Mouse (Mus musculus): ENCODE measurements around the gene Lnx1. TPM values are rescaled to one million over a fixed set of nuclear protein-coding genes. Genes with fewer than 3 reads are reported as not detected.

Gene Lnx1
- polyA plus RNA-seq, 1 experiment = 7.4 TPM

GRCm38 (mm10) chr5:74733885-74734558 is 31.3 kb upstream of the Lnx1 start:
- Histone ChIP-seq H3K9ac (ENCODE audit: low read depth, poor library complexity, severe bottlenecking) (no peak overlapping the region), H3K4me3 (ENCODE audit: low read depth, low read length) (no peak overlapping the region), H3K27ac (ENCODE audit: insufficient read depth, low read length) (peak overlapping the region; percentile 57; the same call in 1 of the 2 replicates), H3K9me3 (replicated peaks; ENCODE audit: control insufficient read depth, insufficient read depth, low read length, poor library complexity, severe bottlenecking) (no peaks in the 10 kb centered on the region), H3K27me3 (ENCODE audit: control insufficient read depth, insufficient read depth, low read length, poor library complexity, severe bottlenecking) (no peaks in the 10 kb centered on the region), H3K36me3 (ENCODE audit: control insufficient read depth, insufficient read depth, low read length, poor library complexity, severe bottlenecking) (no peaks in the 10 kb centered on the region), H3K4me1 (ENCODE audit: control insufficient read depth, insufficient read depth, low read length) (peaks cover 7% of the 10 kb centered on the region)
- TF ChIP-seq EP300 (IDR thresholded peaks at IDR 0.05; ENCODE audit: insufficient read depth, low read depth, low read length) = peak; percentile 73
- TF ChIP-seq POLR2A (IDR thresholded peaks at IDR 0.05; ENCODE audit: insufficient read depth, low read length) = no peak
- no peak for TF ChIP-seq CTCF (IDR thresholded peaks at IDR 0.05; ENCODE audit: low read depth, low read length)

GRCm38 (mm10) chr5:74732613-74733012 is 29.9 kb upstream of the Lnx1 start:
- H3K4me1 ChIP-seq (ENCODE audit: control insufficient read depth, insufficient read depth, low read length) = peaks cover 3% of the 10 kb centered on the region
- no peaks in the 10 kb centered on the region for H3K9me3 ChIP-seq (replicated peaks; ENCODE audit: control insufficient read depth, insufficient read depth, low read length, poor library complexity, severe bottlenecking)
- no peak overlapping the region for H3K27ac ChIP-seq (ENCODE audit: insufficient read depth, low read length)
- no peaks in the 10 kb centered on the region for H3K36me3 ChIP-seq (ENCODE audit: control insufficient read depth, insufficient read depth, low read length, poor library complexity, severe bottlenecking)
- no peak overlapping the region for H3K9ac ChIP-seq (ENCODE audit: low read depth, poor library complexity, severe bottlenecking)
- H3K4me3 ChIP-seq (ENCODE audit: low read depth, low read length) = no peak overlapping the region
- no peaks in the 10 kb centered on the region for H3K27me3 ChIP-seq (ENCODE audit: control insufficient read depth, insufficient read depth, low read length, poor library complexity, severe bottlenecking)
- TF ChIP-seq EP300 (IDR thresholded peaks at IDR 0.05; ENCODE audit: insufficient read depth, low read depth, low read length) (no peak), CTCF (IDR thresholded peaks at IDR 0.05; ENCODE audit: low read depth, low read length) (no peak), POLR2A (IDR thresholded peaks at IDR 0.05; ENCODE audit: insufficient read depth, low read length) (no peak)

GRCm38 (mm10) chr5:74730601-74731000 is 27.9 kb upstream of the Lnx1 start:
- Histone ChIP-seq H3K4me1 (ENCODE audit: control insufficient read depth, insufficient read depth, low read length) (peaks cover 3% of the 10 kb centered on the region), H3K9ac (ENCODE audit: low read depth, poor library complexity, severe bottlenecking) (no peak overlapping the region), H3K36me3 (ENCODE audit: control insufficient read depth, insufficient read depth, low read length, poor library complexity, severe bottlenecking) (no peaks in the 10 kb centered on the region), H3K9me3 (replicated peaks; ENCODE audit: control insufficient read depth, insufficient read depth, low read length, poor library complexity, severe bottlenecking) (no peaks in the 10 kb centered on the region), H3K4me3 (ENCODE audit: low read depth, low read length) (no peak overlapping the region), H3K27me3 (ENCODE audit: control insufficient read depth, insufficient read depth, low read length, poor library complexity, severe bottlenecking) (no peaks in the 10 kb centered on the region), H3K27ac (ENCODE audit: insufficient read depth, low read length) (no peak overlapping the region)
- TF ChIP-seq EP300 (IDR thresholded peaks at IDR 0.05; ENCODE audit: insufficient read depth, low read depth, low read length) (no peak), POLR2A (IDR thresholded peaks at IDR 0.05; ENCODE audit: insufficient read depth, low read length) (no peak), CTCF (IDR thresholded peaks at IDR 0.05; ENCODE audit: low read depth, low read length) (no peak)

- TF ChIP-seq CTCF (IDR thresholded peaks at IDR 0.05; ENCODE audit: low read depth, low read length) (no peak), EP300 (IDR thresholded peaks at IDR 0.05; ENCODE audit: insufficient read depth, low read depth, low read length) (no peak), POLR2A (IDR thresholded peaks at IDR 0.05; ENCODE audit: insufficient read depth, low read length) (no peak)
- Histone ChIP-seq H3K9ac (ENCODE audit: low read depth, poor library complexity, severe bottlenecking) (no peak overlapping the region), H3K27ac (ENCODE audit: insufficient read depth, low read length) (no peak overlapping the region), H3K9me3 (replicated peaks; ENCODE audit: control insufficient read depth, insufficient read depth, low read length, poor library complexity, severe bottlenecking) (no peaks in the 10 kb centered on the region; the same call in 1 of the 2 replicates), H3K4me1 (ENCODE audit: control insufficient read depth, insufficient read depth, low read length) (peaks cover 3% of the 10 kb centered on the region), H3K4me3 (ENCODE audit: low read depth, low read length) (no peak overlapping the region), H3K36me3 (ENCODE audit: control insufficient read depth, insufficient read depth, low read length, poor library complexity, severe bottlenecking) (no peaks in the 10 kb centered on the region), H3K27me3 (ENCODE audit: control insufficient read depth, insufficient read depth, low read length, poor library complexity, severe bottlenecking) (no peaks in the 10 kb centered on the region)
Observed at GRCm38 (mm10) chr5:74729567-74729966, 26.9 kb upstream of the Lnx1 start.

- Histone ChIP-seq H3K4me3 (ENCODE audit: low read depth, low read length) (no peak overlapping the region), H3K27ac (ENCODE audit: insufficient read depth, low read length) (no peak overlapping the region), H3K9me3 (replicated peaks; ENCODE audit: control insufficient read depth, insufficient read depth, low read length, poor library complexity, severe bottlenecking) (no peaks in the 10 kb centered on the region; the same call in 1 of the 2 replicates), H3K27me3 (ENCODE audit: control insufficient read depth, insufficient read depth, low read length, poor library complexity, severe bottlenecking) (no peaks in the 10 kb centered on the region), H3K36me3 (ENCODE audit: control insufficient read depth, insufficient read depth, low read length, poor library complexity, severe bottlenecking) (no peaks in the 10 kb centered on the region), H3K4me1 (ENCODE audit: control insufficient read depth, insufficient read depth, low read length) (peaks cover 2% of the 10 kb centered on the region), H3K9ac (ENCODE audit: low read depth, poor library complexity, severe bottlenecking) (no peak overlapping the region)
- no peak for TF ChIP-seq EP300 (IDR thresholded peaks at IDR 0.05; ENCODE audit: insufficient read depth, low read depth, low read length)
- TF ChIP-seq POLR2A (IDR thresholded peaks at IDR 0.05; ENCODE audit: insufficient read depth, low read length) = no peak
- no peak for TF ChIP-seq CTCF (IDR thresholded peaks at IDR 0.05; ENCODE audit: low read depth, low read length)
Observed at GRCm38 (mm10) chr5:74728186-74728585, 25.5 kb upstream of the Lnx1 start.

- TF ChIP-seq POLR2A (IDR thresholded peaks at IDR 0.05; ENCODE audit: insufficient read depth, low read length) (no peak), EP300 (IDR thresholded peaks at IDR 0.05; ENCODE audit: insufficient read depth, low read depth, low read length) (no peak), CTCF (IDR thresholded peaks at IDR 0.05; ENCODE audit: low read depth, low read length) (no peak)
- Histone ChIP-seq H3K27me3 (ENCODE audit: control insufficient read depth, insufficient read depth, low read length, poor library complexity, severe bottlenecking) (no peaks in the 10 kb centered on the region), H3K9me3 (replicated peaks; ENCODE audit: control insufficient read depth, insufficient read depth, low read length, poor library complexity, severe bottlenecking) (no peaks in the 10 kb centered on the region; the same call in 1 of the 2 replicates), H3K9ac (ENCODE audit: low read depth, poor library complexity, severe bottlenecking) (no peak overlapping the region), H3K4me1 (ENCODE audit: control insufficient read depth, insufficient read depth, low read length) (peaks cover 2% of the 10 kb centered on the region), H3K27ac (ENCODE audit: insufficient read depth, low read length) (no peak overlapping the region), H3K36me3 (ENCODE audit: control insufficient read depth, insufficient read depth, low read length, poor library complexity, severe bottlenecking) (no peaks in the 10 kb centered on the region), H3K4me3 (ENCODE audit: low read depth, low read length) (no peak overlapping the region)
Observed at GRCm38 (mm10) chr5:74727319-74727718, 24.6 kb upstream of the Lnx1 start.

Data from ES-Bruce4 (cell line).